Comparison of ENCODE assay signal across 8 mouse cellular contexts in the genomic region with DNA sequence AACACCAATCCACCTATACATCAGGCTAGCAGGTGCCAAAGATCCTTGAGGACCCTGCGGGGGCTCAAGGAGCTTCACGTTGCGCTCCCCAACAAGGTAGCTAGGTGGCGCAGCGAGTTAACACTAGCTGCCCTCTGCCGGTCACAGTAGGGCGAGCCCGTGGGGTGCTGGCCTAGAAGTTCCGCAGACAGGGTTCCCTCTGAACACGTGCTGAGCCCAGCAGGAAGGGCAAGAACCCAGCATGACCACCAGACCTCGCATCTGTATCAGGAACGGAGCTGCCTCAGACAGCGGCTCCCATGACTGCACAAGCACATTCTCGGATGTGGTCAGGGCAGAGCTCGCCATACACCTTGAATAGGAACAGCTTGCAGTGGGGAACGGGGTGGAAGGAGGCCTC. TPM values are rescaled to one million over a fixed set of nuclear protein-coding genes. Genes with fewer than 3 reads are reported as not detected.
DNase-seq lines count a peak whose midpoint lies in the region; ATAC-seq and TF ChIP-seq lines count a peak whose summit lies in the region.

No protein-coding gene starts in this region.

- peak; percentile 89 for DNase-seq in Muller cell, postnatal 12 days (ENCODE audit: inconsistent ontology term)
- DNase-seq in cerebellum, adult 18-20 months: peak; percentile 82 to 88
- DNase-seq in heart, postnatal 36 days: peak; percentile 83 to 84
- DNase-seq in layer of hippocampus, adult 2 months (ENCODE audit: low spot score in 2 of 2): peak; percentile 68
- DNase-seq in lung, postnatal 14 days: peak; percentile 88
- DNase-seq in retina, postnatal 7 days (ENCODE audit: low read depth, low spot score): peak; percentile 72
- DNase-seq in urinary bladder, adult 2 months (ENCODE audit: low spot score): peak; percentile 60

- H3K4me1 ChIP-seq in forebrain, embryonic 15.5 days: peaks cover 100% of the 10 kb centered on the region

- ATAC-seq in forebrain, embryonic 15.5 days (replicated peaks): peak; percentile 12; the same call in 1 of the 2 replicates

- peak; percentile 99 for TF ChIP-seq CTCF in layer of hippocampus, adult 2 months (conservative IDR thresholded peaks at IDR 0.05)

- no peaks in the 10 kb centered on the region for H3K36me3 ChIP-seq in forebrain, embryonic 15.5 days

- H3K4me2 ChIP-seq in forebrain, embryonic 15.5 days (replicated peaks): peak overlapping the region; percentile 25

- H3K9ac ChIP-seq in forebrain, embryonic 15.5 days (replicated peaks): peak overlapping the region; percentile 27

- no peaks in the 10 kb centered on the region for H3K27me3 ChIP-seq in forebrain, embryonic 15.5 days

- 0 out of 2 replicates have a peak overlapping the region, but pooled peaks have one; percentile 6 for H3K4me3 ChIP-seq in forebrain, embryonic 15.5 days
- H3K4me3 ChIP-seq in layer of hippocampus, adult 2 months: peak overlapping the region; percentile 20; the same call in 1 of the 2 replicates

- intact Hi-C loops in heart, postnatal 36 days (cut with DNase I): loop anchor here (1.0 kb wide), 2 partner anchors 27 to 74 kb away; no protein-coding TSS in a partner anchor

- 2% methylated on average over 16 of the region's 16 CpGs for WGBS in forebrain, embryonic 15.5 days

- peak overlapping the region; percentile 82 for H3K27ac ChIP-seq in forebrain, embryonic 15.5 days (replicated peaks)
- H3K27ac ChIP-seq in layer of hippocampus, adult 2 months: peak overlapping the region; percentile 80

- H3K9me3 ChIP-seq in forebrain, embryonic 15.5 days: no peaks in the 10 kb centered on the region

RNA-seq across cellular contexts. Expression of gene G430095P16Rik, which starts 14.8 kb away (rescaled TPM):
- 2.7 TPM in 2 replicates for polyA plus RNA-seq in forebrain, embryonic 15.5 days (2015; fragmentation: Nextera tagmentation; extraction: Ambion mirVana)
- under 1 TPM in 1 of 2 experiments, not detected in 1; 0.44 TPM for total RNA-seq in heart, postnatal 36 days (2021)
- total RNA-seq in layer of hippocampus, adult 2 months (2021): under 1 TPM in 1 of 2 experiments, not detected in 1; 0.54 TPM
- 1.0 and 1.2 TPM in 2 replicates for polyA plus RNA-seq in urinary bladder, adult 2 months (2012; rRNA removed)

RNA-seq across cellular contexts. Expression of gene Lyl1, which starts 36.4 kb away (rescaled TPM):
- polyA plus RNA-seq in forebrain, embryonic 15.5 days (2015; fragmentation: Nextera tagmentation; extraction: Ambion mirVana): 2.1 and 2.5 TPM in 2 replicates
- total RNA-seq in heart, postnatal 36 days (2021): 1 to 10 TPM; 5.4 to 5.7 TPM
- total RNA-seq in layer of hippocampus, adult 2 months (2021): 1 to 10 TPM; 2.3 to 2.6 TPM
- polyA plus RNA-seq in urinary bladder, adult 2 months (2012; rRNA removed): 7.8 and 8.7 TPM in 2 replicates

RNA-seq across cellular contexts. Expression of gene Nacc1, which starts 49.9 kb away (rescaled TPM):
- polyA plus RNA-seq in forebrain, embryonic 15.5 days (2015; fragmentation: Nextera tagmentation; extraction: Ambion mirVana): 15.5 and 16.4 TPM in 2 replicates
- total RNA-seq in heart, postnatal 36 days (2021): 10 to 100 TPM; 27.3 to 30.1 TPM
- 10 to 100 TPM; 91.8 to 93.9 TPM for total RNA-seq in layer of hippocampus, adult 2 months (2021)
- 39.5 and 49.4 TPM in 2 replicates for polyA plus RNA-seq in urinary bladder, adult 2 months (2012; rRNA removed)

RNA-seq across cellular contexts. Expression of gene Trmt1, which starts 51.5 kb away (rescaled TPM):
- 62.4 and 64.0 TPM in 2 replicates for polyA plus RNA-seq in forebrain, embryonic 15.5 days (2015; fragmentation: Nextera tagmentation; extraction: Ambion mirVana)
- total RNA-seq in heart, postnatal 36 days (2021): 10 to 100 TPM; 36.1 to 39.2 TPM
- total RNA-seq in layer of hippocampus, adult 2 months (2021): 100 to 1,000 TPM; 109 to 113 TPM
- polyA plus RNA-seq in urinary bladder, adult 2 months (2012; rRNA removed): 71.7 and 76.3 TPM in 2 replicates

Comparison
In these comparisons a context has a peak if more than half of its experiments do, and no peak if none do; other contexts are left out.
1. Peak in every context shown above with its lines: DNase-seq, ATAC-seq, H3K4me3 ChIP-seq and H3K27ac ChIP-seq.